Mouse (Mus musculus) layer of hippocampus, adult 9-11 months (tissue): ENCODE data around the gene Pms1.

Experiments
- DNase-seq: peaks from one replicate; pipeline ENCODE4 v3.0.0; 2022

Gene Pms1

DNA sequence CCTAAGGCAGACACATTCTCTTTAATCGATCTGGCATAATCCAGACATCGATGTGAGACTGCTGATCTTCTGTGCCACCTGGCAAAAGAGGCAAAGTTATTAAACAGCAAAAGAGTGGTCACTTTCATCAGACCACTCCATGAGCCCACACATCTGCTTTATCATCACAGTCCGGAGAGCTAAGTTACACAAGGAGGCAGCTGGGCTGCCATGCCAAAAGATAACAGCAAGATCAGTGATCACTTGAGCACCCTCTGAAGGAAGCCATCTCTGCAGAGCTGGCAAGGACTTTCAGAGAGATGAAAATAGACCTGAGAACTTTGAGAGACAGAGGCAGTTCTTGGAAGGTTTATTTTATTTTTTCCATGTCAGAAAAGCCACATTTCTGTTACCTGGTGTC lies 102.3 kb downstream of the Pms1 start:
- DNase-seq = no peak

DNA sequence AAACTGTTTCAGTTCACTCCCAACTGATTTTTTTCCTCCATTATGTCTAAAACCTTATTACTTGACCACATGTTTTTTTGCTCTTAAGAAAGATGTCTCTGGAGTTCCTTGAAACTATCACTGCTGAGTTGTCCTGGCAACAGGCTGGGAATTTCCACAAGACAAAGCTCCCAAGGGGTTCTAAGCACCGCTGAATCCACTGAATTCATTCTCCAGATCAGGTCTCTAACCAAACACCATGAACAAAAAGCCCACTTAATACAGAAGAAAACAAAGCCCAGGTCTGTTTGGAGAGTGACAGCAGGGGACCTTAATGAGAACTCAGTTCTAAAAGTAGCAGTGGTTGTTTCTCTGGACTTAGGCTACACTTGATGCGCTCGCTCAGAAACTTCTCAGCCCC lies 105.6 kb downstream of the Pms1 start:
- DNase-seq = no peak

DNA sequence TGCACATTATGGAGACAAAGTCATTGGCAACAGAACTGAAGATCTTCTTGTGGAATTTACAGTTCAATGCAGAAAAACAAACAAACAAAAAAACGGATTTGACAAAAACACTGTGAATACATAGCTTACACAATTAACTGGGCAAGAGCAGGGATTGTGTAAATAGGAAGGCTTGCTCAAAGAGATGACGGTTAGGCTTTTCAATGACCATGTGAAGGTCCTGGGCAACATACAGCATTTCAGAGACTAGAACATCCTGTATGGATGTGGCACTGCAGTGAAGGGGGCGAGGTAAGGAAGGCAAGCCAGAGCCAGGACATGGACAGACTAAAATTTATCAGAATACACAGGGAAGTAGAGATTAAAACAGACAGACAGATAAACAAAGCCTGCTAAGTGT lies 107.2 kb downstream of the Pms1 start:
- no peak for DNase-seq

DNA sequence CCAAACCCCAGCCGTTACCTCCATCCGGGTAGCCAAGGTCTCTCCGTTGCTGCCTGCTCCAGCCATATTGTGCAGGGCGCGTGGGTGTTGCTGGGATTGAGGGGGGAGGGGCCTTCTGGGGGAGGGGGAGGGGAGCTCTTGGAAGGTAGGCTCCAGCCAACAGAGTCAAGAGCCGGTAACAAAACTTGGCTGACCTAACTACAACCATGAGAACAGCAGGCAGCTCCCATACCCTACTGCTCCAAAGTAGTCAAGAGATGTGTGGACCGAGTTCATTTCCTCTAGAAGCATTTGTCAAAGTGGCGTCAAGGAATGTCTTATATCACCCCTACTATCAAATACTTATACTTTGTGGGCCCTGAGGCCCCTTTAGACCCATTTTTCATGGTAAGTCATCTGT lies 109.3 kb downstream of the Pms1 start, which contains the start of gene 1700019A02Rik:
1700019A02Rik (minus strand) TSS at position 101 of the 400 bp plus-strand sequence.
- no peak for DNase-seq

DNA sequence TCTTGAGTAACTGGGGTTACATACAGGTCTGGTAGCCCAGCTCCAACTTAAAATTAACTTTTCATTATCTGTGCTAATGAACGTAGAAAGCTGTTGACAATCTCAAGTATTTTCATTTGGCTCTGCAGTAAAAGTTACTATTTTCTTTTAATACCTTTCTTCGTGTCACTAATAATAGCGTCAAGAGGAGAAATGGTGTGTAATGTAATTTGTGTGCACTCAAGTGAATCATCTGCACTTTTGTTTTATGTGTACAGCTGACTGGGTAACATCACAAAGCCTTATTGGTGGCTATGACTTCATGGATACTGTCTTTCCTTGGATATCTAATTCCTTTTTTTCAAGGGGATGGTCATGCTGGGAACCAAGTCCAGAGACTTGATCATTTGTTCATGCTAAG lies 110.5 kb downstream of the Pms1 start:
- no peak for DNase-seq

DNA sequence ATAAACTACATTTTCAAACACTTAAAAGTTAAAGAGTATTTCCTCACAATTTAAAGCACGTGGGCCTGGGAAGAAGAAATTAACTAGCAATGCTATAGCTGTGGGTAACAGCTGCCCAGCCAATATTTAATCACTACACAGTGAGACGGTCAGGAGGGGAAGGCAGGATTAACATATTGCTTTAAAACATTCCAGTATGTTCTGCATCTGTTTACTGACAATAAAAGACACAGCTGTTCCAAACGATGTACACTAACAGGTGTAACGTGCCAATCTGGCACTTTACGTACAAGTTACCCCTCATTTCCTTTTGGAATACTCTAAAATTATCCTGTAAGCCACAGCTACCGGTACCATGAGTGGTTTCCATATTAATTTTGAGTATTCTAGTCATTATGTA lies 139.1 kb downstream of the Pms1 start:
- DNase-seq = no peak
